Mouse (Mus musculus) liver, embryonic 16.5 days (tissue): Measurements from ENCODE around the gene Arl4a. TPM values are rescaled to one million over a fixed set of nuclear protein-coding genes. Genes with fewer than 3 reads are reported as not detected.

Experiments
- ATAC-seq: fragments of 200-750 bp; cut with Nextera tagmentation; 2 replicates; pipeline ENCODE4 v1.8.0; 2017; ENCODE audit warnings: low read depth, mild to moderate bottlenecking, moderate number of reproducible peaks, moderate library complexity
- H3K27ac ChIP-seq: fragments of 300-500 bp; sonication (generic); 2 replicates; pipeline ENCODE4 v1.5.1; 2014; ENCODE audit warnings: mild to moderate bottlenecking, low read length
- H3K27me3 ChIP-seq: fragments of 300-500 bp; sonication (generic); 2 replicates; pipeline ENCODE4 v1.6.1; 2014; ENCODE audit warnings: low read depth, low read length, mixed read lengths; ENCODE audit not compliant: control insufficient read depth, insufficient read depth
- H3K36me3 ChIP-seq: fragments of 300-500 bp; sonication (generic); 2 replicates; pipeline ENCODE4 v1.6.1; 2014; ENCODE audit warnings: mild to moderate bottlenecking; ENCODE audit not compliant: control insufficient read depth, insufficient read depth
- H3K4me1 ChIP-seq: fragments of 300-500 bp; sonication (generic); 2 replicates; pipeline ENCODE4 v1.6.1; 2014; ENCODE audit warnings: low read depth, low read length, mixed read lengths; ENCODE audit not compliant: control insufficient read depth
- H3K4me2 ChIP-seq: fragments of 300-500 bp; sonication (generic); 2 replicates; pipeline ENCODE4 v1.6.1; 2014; ENCODE audit warnings: low read depth, low read length, mixed read lengths
- H3K4me3 ChIP-seq: fragments of 300-500 bp; sonication (generic); 2 replicates; pipeline ENCODE4 v1.5.1; 2014; ENCODE audit warnings: low read depth, mild to moderate bottlenecking, low read length
- H3K9ac ChIP-seq: fragments of 300-500 bp; sonication (generic); 2 replicates; pipeline ENCODE4 v1.6.1; 2014; ENCODE audit warnings: low read depth, low read length
- H3K9me3 ChIP-seq: fragments of 300-500 bp; sonication (generic); replicated peaks from 2 replicates; pipeline ENCODE4 v1.6.1; 2016; ENCODE audit warnings: low read length; ENCODE audit not compliant: control insufficient read depth
- WGBS: fragments of 180-500 bp; shearing (Covaris S2); extraction: QIAGEN DNeasy Blood & Tissue Kit; methylation state at CpG from one replicate; pipeline ENCODE4 v1.1.7; 2014; ENCODE audit not compliant: insufficient replicate concordance; 5-methylcytosine and 5-hydroxymethylcytosine counted together
- polyA plus RNA-seq: library from polyadenylated mRNA; unstranded; fragments of >200 nt; fragmentation: Nextera tagmentation; extraction: Ambion mirVana; gene quantifications from 2 replicates; pipeline ENCODE4 v1.2.1, GENCODE M21; 2015

The Arl4a gene
- polyA plus RNA-seq, 1 experiment from 2014 or later = 93.3 TPM

DNA sequence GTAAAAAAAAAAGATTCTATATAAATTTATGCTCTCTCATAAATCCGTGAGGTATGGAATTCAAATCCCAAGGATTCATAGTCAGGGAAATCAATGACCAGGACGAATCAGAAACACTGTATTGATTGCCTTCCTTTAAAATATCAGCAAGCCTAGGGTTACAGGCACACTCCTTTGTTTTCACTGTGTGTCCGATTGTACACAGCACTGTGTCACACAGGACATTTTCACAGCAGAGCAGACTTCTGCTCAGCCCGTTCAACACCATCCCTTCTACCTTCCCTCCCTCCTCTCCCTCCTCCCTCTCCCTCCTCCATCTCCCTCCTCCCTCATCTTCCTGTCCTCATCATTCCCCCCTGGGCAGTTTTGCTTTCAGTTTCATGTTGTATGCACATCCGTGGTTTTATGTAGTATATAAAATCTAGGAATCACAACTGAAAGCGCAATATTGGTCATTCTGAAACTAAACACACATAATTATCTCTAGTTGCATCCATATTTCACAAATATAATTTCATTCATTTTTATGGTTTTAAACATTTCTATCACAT is 19.8 kb downstream of the Arl4a start:
- H3K4me3 ChIP-seq = no peak overlapping the region
- 54% methylated on average over 6 of the region's 6 CpGs for WGBS
- H3K27me3 ChIP-seq = no peaks in the 10 kb centered on the region
- H3K36me3 ChIP-seq = no peaks in the 10 kb centered on the region
- no peak overlapping the region for H3K4me2 ChIP-seq
- no peaks in the 10 kb centered on the region for H3K9me3 ChIP-seq
- no peak overlapping the region for H3K27ac ChIP-seq
- ATAC-seq = no peak
- H3K4me1 ChIP-seq = peaks cover 12% of the 10 kb centered on the region
- H3K9ac ChIP-seq = no peak overlapping the region

- WGBS = 8% methylated on average over 19 of the region's 19 CpGs
- H3K27ac ChIP-seq = peak overlapping the region; percentile 57
- H3K27me3 ChIP-seq = no peaks in the 10 kb centered on the region
- H3K4me2 ChIP-seq = peak overlapping the region; percentile 48
- no peaks in the 10 kb centered on the region for H3K9me3 ChIP-seq
- H3K4me3 ChIP-seq = peak overlapping the region; percentile 29
- H3K9ac ChIP-seq = peak overlapping the region; percentile 46
- ATAC-seq = peak; percentile 87
- H3K4me1 ChIP-seq = peaks cover 12% of the 10 kb centered on the region
- no peaks in the 10 kb centered on the region for H3K36me3 ChIP-seq
These were observed 21.0 kb downstream of the Arl4a start for GRCm38 (mm10) chr12:40016648-40017460.

DNA sequence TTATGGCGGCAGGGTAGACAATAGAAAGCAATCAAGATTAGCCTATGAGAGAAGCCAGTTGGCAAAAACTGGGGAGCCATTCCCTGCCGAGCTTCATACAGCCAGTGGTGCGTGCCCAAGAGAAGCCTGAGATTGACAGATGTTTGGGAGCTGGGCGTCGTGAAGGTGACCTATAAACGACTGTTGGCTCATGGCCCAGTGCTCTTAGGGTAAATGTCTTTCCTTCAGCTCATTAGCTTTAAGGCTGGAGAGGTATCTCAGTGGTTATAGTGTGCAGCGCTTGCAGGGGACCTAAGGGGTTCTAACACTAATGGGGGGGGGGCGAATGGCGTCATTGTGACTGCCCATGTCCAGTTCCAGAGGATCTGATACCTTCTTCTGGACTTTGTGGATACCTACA is 21.8 kb downstream of the Arl4a start:
- 77% methylated on average over 9 of the region's 9 CpGs for WGBS
- H3K4me2 ChIP-seq = no peak overlapping the region
- H3K27me3 ChIP-seq = no peaks in the 10 kb centered on the region
- H3K9ac ChIP-seq = no peak overlapping the region
- no peaks in the 10 kb centered on the region for H3K36me3 ChIP-seq
- H3K4me3 ChIP-seq = no peak overlapping the region
- H3K9me3 ChIP-seq = no peaks in the 10 kb centered on the region
- H3K4me1 ChIP-seq = peaks cover 12% of the 10 kb centered on the region
- H3K27ac ChIP-seq = no peak overlapping the region
- ATAC-seq = no peak

DNA sequence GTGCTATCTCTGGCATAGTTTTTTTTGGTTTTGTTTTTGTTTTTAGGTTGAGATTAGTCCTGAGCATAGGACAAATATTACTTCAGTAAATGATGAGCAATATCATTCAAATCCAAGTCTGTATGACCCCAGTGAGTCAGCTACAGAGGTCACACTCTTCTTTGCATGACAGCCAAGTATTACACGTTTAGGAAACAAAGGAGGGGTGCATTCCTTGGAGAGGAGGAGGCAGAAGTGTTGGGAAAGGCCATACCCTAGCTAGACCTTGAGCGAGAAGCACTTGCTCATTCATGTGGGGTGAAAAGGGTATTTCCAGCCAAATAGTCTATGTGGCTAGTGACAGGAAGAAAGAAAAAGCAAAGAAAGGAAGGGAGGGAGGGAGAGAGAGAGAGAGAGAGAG is 28.0 kb downstream of the Arl4a start:
- H3K4me1 ChIP-seq = no peaks in the 10 kb centered on the region
- H3K36me3 ChIP-seq = no peaks in the 10 kb centered on the region
- no peaks in the 10 kb centered on the region for H3K9me3 ChIP-seq
- H3K4me2 ChIP-seq = no peak overlapping the region
- H3K9ac ChIP-seq = no peak overlapping the region
- no peak overlapping the region for H3K27ac ChIP-seq
- ATAC-seq = no peak
- H3K27me3 ChIP-seq = no peaks in the 10 kb centered on the region
- H3K4me3 ChIP-seq = no peak overlapping the region
- 52% methylated on average over 2 of the region's 2 CpGs for WGBS

- no peak overlapping the region for H3K4me3 ChIP-seq
- H3K27ac ChIP-seq = no peak overlapping the region
- ATAC-seq = no peak
- H3K9me3 ChIP-seq = no peaks in the 10 kb centered on the region
- H3K4me2 ChIP-seq = no peak overlapping the region
- H3K9ac ChIP-seq = no peak overlapping the region
- WGBS = 32% methylated on average over 3 of the region's 3 CpGs
- H3K4me1 ChIP-seq = no peaks in the 10 kb centered on the region
- H3K27me3 ChIP-seq = no peaks in the 10 kb centered on the region
- no peaks in the 10 kb centered on the region for H3K36me3 ChIP-seq
These were observed 29.4 kb downstream of the Arl4a start for GRCm38 (mm10) chr12:40008459-40008858.

- no peaks in the 10 kb centered on the region for H3K4me1 ChIP-seq
- no peak overlapping the region for H3K27ac ChIP-seq
- no peak for ATAC-seq
- H3K9me3 ChIP-seq = no peaks in the 10 kb centered on the region
- no peak overlapping the region for H3K9ac ChIP-seq
- no peaks in the 10 kb centered on the region for H3K36me3 ChIP-seq
- 72% methylated on average over 2 of the region's 2 CpGs for WGBS
- no peaks in the 10 kb centered on the region for H3K27me3 ChIP-seq
- no peak overlapping the region for H3K4me2 ChIP-seq
- H3K4me3 ChIP-seq = no peak overlapping the region
These were observed 33.1 kb downstream of the Arl4a start for GRCm38 (mm10) chr12:40004766-40005165.

GRCm38 (mm10) chr12:39998853-39999195 is 39.0 kb downstream of the Arl4a start:
- Histone ChIP-seq H3K9ac (no peak overlapping the region), H3K9me3 (no peaks in the 10 kb centered on the region), H3K27ac (no peak overlapping the region), H3K4me1 (peaks cover 7% of the 10 kb centered on the region), H3K27me3 (no peaks in the 10 kb centered on the region), H3K4me2 (no peak overlapping the region), H3K36me3 (no peaks in the 10 kb centered on the region), H3K4me3 (no peak overlapping the region)
- ATAC-seq = no peak
- WGBS = 59% methylated on average over 4 of the region's 4 CpGs

GRCm38 (mm10) chr12:39998070-39998852 is 39.6 kb downstream of the Arl4a start:
- Histone ChIP-seq H3K4me3 (no peak overlapping the region), H3K27me3 (no peaks in the 10 kb centered on the region), H3K9me3 (no peaks in the 10 kb centered on the region), H3K4me1 (peaks cover 7% of the 10 kb centered on the region), H3K9ac (no peak overlapping the region), H3K4me2 (no peak overlapping the region), H3K36me3 (no peaks in the 10 kb centered on the region), H3K27ac (no peak overlapping the region)
- WGBS = 35% methylated on average over 9 of the region's 9 CpGs
- no peak for ATAC-seq

DNA sequence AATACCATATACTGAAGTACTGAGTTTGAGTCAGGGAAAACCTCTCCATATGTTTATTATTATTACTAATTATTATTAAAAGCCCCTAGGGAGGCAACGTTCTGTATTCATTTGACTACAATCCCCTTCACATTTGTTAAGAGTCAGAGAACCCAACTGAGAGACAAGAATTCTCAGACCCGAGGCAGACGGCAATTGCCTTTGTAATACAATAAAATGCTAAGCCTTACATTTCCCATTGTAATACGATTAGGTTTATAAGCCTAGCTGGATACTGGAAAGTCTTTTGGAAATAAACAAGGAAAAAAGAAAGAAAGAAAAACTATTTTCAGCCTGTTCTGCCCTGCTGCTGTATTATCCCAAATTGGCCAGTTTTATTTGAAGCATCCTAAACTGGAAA is 40.2 kb downstream of the Arl4a start:
- H3K36me3 ChIP-seq = no peaks in the 10 kb centered on the region
- H3K9ac ChIP-seq = no peak overlapping the region
- no peak overlapping the region for H3K4me2 ChIP-seq
- H3K27me3 ChIP-seq = no peaks in the 10 kb centered on the region
- H3K4me3 ChIP-seq = no peak overlapping the region
- ATAC-seq = no peak
- H3K4me1 ChIP-seq = peaks cover 7% of the 10 kb centered on the region
- 57% methylated on average over 4 of the region's 4 CpGs for WGBS
- H3K27ac ChIP-seq = no peak overlapping the region
- no peaks in the 10 kb centered on the region for H3K9me3 ChIP-seq
